Mouse (Mus musculus): Measurements from ENCODE around the gene Zfp385b.
A peak's percentile ranks its signal among the peaks of the same experiment; 100 is the strongest.

Gene Zfp385b

GRCm38 (mm10) chr2:77508731-77509130 is 310.7 kb downstream of the Zfp385b start:
- DNase-seq: no peak

- DNase-seq: no peak
These were observed 313.1 kb downstream of the Zfp385b start for GRCm38 (mm10) chr2:77506308-77506707.

- DNase-seq: no peak
These were observed 313.8 kb downstream of the Zfp385b start for GRCm38 (mm10) chr2:77505614-77506013.

GRCm38 (mm10) chr2:77503674-77504351 is 315.6 kb downstream of the Zfp385b start:
- peak; percentile 82 for DNase-seq

- no peak for DNase-seq
These were observed 316.2 kb downstream of the Zfp385b start for GRCm38 (mm10) chr2:77503217-77503616.

- no peak for DNase-seq
These were observed 317.0 kb downstream of the Zfp385b start for GRCm38 (mm10) chr2:77502458-77502857.

GRCm38 (mm10) chr2:77500480-77500879 is 319.0 kb downstream of the Zfp385b start:
- no peak for DNase-seq

GRCm38 (mm10) chr2:77498379-77498778 is 321.1 kb downstream of the Zfp385b start:
- no peak for DNase-seq

GRCm38 (mm10) chr2:77497942-77498341 is 321.5 kb downstream of the Zfp385b start:
- DNase-seq: no peak

GRCm38 (mm10) chr2:77496071-77496470 is 323.4 kb downstream of the Zfp385b start:
- DNase-seq: no peak

GRCm38 (mm10) chr2:77495344-77495743 is 324.1 kb downstream of the Zfp385b start:
- no peak for DNase-seq

GRCm38 (mm10) chr2:77493695-77494094 is 325.7 kb downstream of the Zfp385b start:
- DNase-seq: no peak

GRCm38 (mm10) chr2:77487151-77487550 is 332.3 kb downstream of the Zfp385b start:
- no peak for DNase-seq

GRCm38 (mm10) chr2:77481274-77481673 is 338.2 kb downstream of the Zfp385b start:
- no peak for DNase-seq

- no peak for DNase-seq
These were observed 341.9 kb downstream of the Zfp385b start for GRCm38 (mm10) chr2:77477536-77477935.

- DNase-seq: no peak
These were observed 343.0 kb downstream of the Zfp385b start for GRCm38 (mm10) chr2:77476444-77476843.

GRCm38 (mm10) chr2:77472254-77472837 is 347.1 kb downstream of the Zfp385b start:
- no peak for DNase-seq

- no peak for DNase-seq
These were observed 348.7 kb downstream of the Zfp385b start for GRCm38 (mm10) chr2:77470716-77471115.

- DNase-seq: no peak
These were observed 358.0 kb downstream of the Zfp385b start for GRCm38 (mm10) chr2:77461413-77461812.

GRCm38 (mm10) chr2:77460011-77460410 is 359.4 kb downstream of the Zfp385b start:
- DNase-seq: no peak

GRCm38 (mm10) chr2:77458431-77458830 is 361.0 kb downstream of the Zfp385b start:
- no peak for DNase-seq

- no peak for DNase-seq
These were observed 362.3 kb downstream of the Zfp385b start for GRCm38 (mm10) chr2:77457120-77457519.

GRCm38 (mm10) chr2:77456602-77457001 is 362.8 kb downstream of the Zfp385b start:
- peak; percentile 45 for DNase-seq

- no peak for DNase-seq
These were observed 365.0 kb downstream of the Zfp385b start for GRCm38 (mm10) chr2:77454341-77454937.
